Mouse (Mus musculus) cortical plate, adult 2 months (tissue): ENCODE measurements around the gene Trim16.

ENCODE experiments used
- CTCF ChIP-seq: fragments of 200-500 bp; IDR thresholded peaks from 2 replicates; pipeline ENCODE4 v1.5.1; 2011; ENCODE audit warnings: mild to moderate bottlenecking, control low read depth, low read length; ENCODE audit not compliant: insufficient read depth; ENCODE audit errors: extremely low read depth
- POLR2A ChIP-seq: fragments of 200-500 bp; IDR thresholded peaks from 2 replicates; pipeline ENCODE4 v1.6.1; 2011; ENCODE audit warnings: mild to moderate bottlenecking, low read length, control low read depth; ENCODE audit not compliant: insufficient read depth; ENCODE audit errors: extremely low read depth

GRCm38 (mm10) chr11:62847655-62848191 is 27.7 kb downstream of the Trim16 start:
- TF ChIP-seq CTCF (no peak), POLR2A (no peak)
